In the genomic region with DNA sequence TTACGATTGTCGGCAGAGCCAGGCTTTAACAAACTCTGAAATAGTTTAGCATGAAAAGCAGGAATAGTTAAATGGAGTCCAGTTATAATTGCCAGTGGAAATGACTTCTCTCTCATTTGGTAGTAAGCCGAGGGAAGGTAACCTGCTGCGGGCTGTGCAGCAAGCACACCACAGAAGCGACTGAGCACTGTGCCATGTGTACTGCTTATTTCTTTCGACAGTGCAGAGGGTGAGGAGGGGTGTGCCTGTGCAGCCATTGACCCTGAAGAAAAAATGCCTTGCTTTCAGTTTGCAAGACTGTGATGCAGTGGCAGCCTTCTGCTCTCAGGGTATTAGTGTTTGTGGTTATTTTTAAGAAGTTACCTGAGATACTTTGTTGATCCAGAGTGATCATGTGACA, we compare ENCODE assay signal across 14 mouse cellular contexts.
DNase-seq lines count a peak whose midpoint lies in the region; ATAC-seq and TF ChIP-seq lines count a peak whose summit lies in the region.
"Had no signal": no experiment of that assay in that cellular context is flagged by ENCODE, and none has a peak within 500 bp of the region (broad histone marks: within the 10 kb centered on the region; RNA-seq: fewer than 3 reads in every experiment).

No protein-coding gene starts in this region.

- H3K27me3 ChIP-seq in forebrain, embryonic 11.5 days (ENCODE audit: control insufficient read depth, insufficient read depth, low read length) = no peaks in the 10 kb centered on the region
- H3K27me3 ChIP-seq in hindbrain, postnatal 0 days (ENCODE audit: insufficient read depth, low read length) = no peaks in the 10 kb centered on the region
- H3K27me3 ChIP-seq in neural tube, embryonic 14.5 days (ENCODE audit: control insufficient read depth, insufficient read depth, low read length) = no peaks in the 10 kb centered on the region
- no peaks in the 10 kb centered on the region for H3K27me3 ChIP-seq in heart, adult 2 months (ENCODE audit: control insufficient read depth, insufficient read depth, low read length)
- H3K27me3 ChIP-seq: limb, embryonic 13.5 days had no signal

- intact Hi-C loops in heart, adult 2 months (cut with DNase I) = no loop called here

- DNase-seq in kidney, adult 9 months = peak; percentile 44
- no peak for DNase-seq in kidney, postnatal 4 days
- DNase-seq in forebrain, embryonic 11.5 days (ENCODE audit: low spot score) = no peak
- no peak for DNase-seq in hindbrain, postnatal 0 days (ENCODE audit: low spot score)
- no peak for DNase-seq in ovary, postnatal 10 days (ENCODE audit: low spot score)
- DNase-seq in cerebellum, adult 9-10 months = no peak
- no peak for DNase-seq in heart, adult 2 months
- DNase-seq: B cell, adult 2 months; gastrocnemius, postnatal 36 days; thymus, adult 18-20 months had no signal

- TF ChIP-seq POLR2A in heart, adult 2 months (IDR thresholded peaks at IDR 0.05; ENCODE audit: insufficient read depth, low read depth, low read length) = no peak

- H3K9me3 ChIP-seq in forebrain, embryonic 11.5 days (ENCODE audit: control insufficient read depth, low read length) = no peaks in the 10 kb centered on the region
- no peaks in the 10 kb centered on the region for H3K9me3 ChIP-seq in hindbrain, postnatal 0 days (ENCODE audit: low read length)
- H3K9me3 ChIP-seq in neural tube, embryonic 14.5 days (ENCODE audit: control insufficient read depth, low read length) = no peaks in the 10 kb centered on the region
- H3K9me3 ChIP-seq: limb, embryonic 13.5 days had no signal

- peak overlapping the region; percentile 2; the same call in 1 of the 2 replicates for H3K4me2 ChIP-seq in forebrain, embryonic 11.5 days (ENCODE audit: low read depth, low read length, severe bottlenecking)
- no peak overlapping the region for H3K4me2 ChIP-seq in hindbrain, postnatal 0 days (ENCODE audit: low read depth, low read length)
- H3K4me2 ChIP-seq in neural tube, embryonic 14.5 days (ENCODE audit: low read depth, low read length) = no peak overlapping the region
- H3K4me2 ChIP-seq: limb, embryonic 13.5 days had no signal

- no peak overlapping the region for H3K4me3 ChIP-seq in forebrain, embryonic 11.5 days (ENCODE audit: low read depth, low read length)
- no peak overlapping the region for H3K4me3 ChIP-seq in hindbrain, postnatal 0 days (ENCODE audit: low read length)
- H3K4me3 ChIP-seq in neural tube, embryonic 14.5 days (ENCODE audit: low read depth, low read length) = no peak overlapping the region
- no peak overlapping the region for H3K4me3 ChIP-seq in heart, adult 2 months
- H3K4me3 ChIP-seq: limb, embryonic 13.5 days had no signal

- H3K79me2 ChIP-seq in heart, adult 2 months (replicated peaks; ENCODE audit: control insufficient read depth, insufficient read depth, low read length) = no peaks in the 10 kb centered on the region

- H3K27ac ChIP-seq in forebrain, embryonic 11.5 days (ENCODE audit: low read depth, low read length) = peak overlapping the region; percentile 70
- H3K27ac ChIP-seq in hindbrain, postnatal 0 days = 0 out of 2 replicates have a peak overlapping the region, but pooled peaks have one; percentile 12
- H3K27ac ChIP-seq in neural tube, embryonic 14.5 days (ENCODE audit: low read depth, low read length) = no peak overlapping the region
- no peak overlapping the region for H3K27ac ChIP-seq in heart, adult 2 months
- H3K27ac ChIP-seq: limb, embryonic 13.5 days had no signal

- H3K36me3 ChIP-seq in forebrain, embryonic 11.5 days (ENCODE audit: control insufficient read depth, insufficient read depth, low read length) = no peaks in the 10 kb centered on the region
- no peaks in the 10 kb centered on the region for H3K36me3 ChIP-seq in hindbrain, postnatal 0 days (ENCODE audit: insufficient read depth, low read length)
- no peaks in the 10 kb centered on the region for H3K36me3 ChIP-seq in neural tube, embryonic 14.5 days (ENCODE audit: control insufficient read depth, insufficient read depth, low read length)
- no peaks in the 10 kb centered on the region for H3K36me3 ChIP-seq in heart, adult 2 months (ENCODE audit: control insufficient read depth, insufficient read depth, low read length)
- H3K36me3 ChIP-seq: limb, embryonic 13.5 days had no signal

- H3K4me1 ChIP-seq in forebrain, embryonic 11.5 days (replicated peaks; ENCODE audit: control insufficient read depth, insufficient read depth, low read length) = peaks cover 20% of the 10 kb centered on the region
- H3K4me1 ChIP-seq in hindbrain, postnatal 0 days (ENCODE audit: insufficient read depth, low read length) = 0 out of 2 replicates have a peak, but pooled peaks cover 3% of the 10 kb centered on the region
- peaks cover 6% of the 10 kb centered on the region; the same call in 1 of the 2 replicates for H3K4me1 ChIP-seq in neural tube, embryonic 14.5 days (ENCODE audit: control insufficient read depth, insufficient read depth, low read length)
- H3K4me1 ChIP-seq in heart, adult 2 months (ENCODE audit: control insufficient read depth, insufficient read depth, low read length) = no peaks in the 10 kb centered on the region
- H3K4me1 ChIP-seq: limb, embryonic 13.5 days had no signal

- ATAC-seq in forebrain, embryonic 11.5 days (replicated peaks; ENCODE audit: low FRiP score) = peak; percentile 72; the same call in 1 of the 2 replicates
- ATAC-seq in hindbrain, postnatal 0 days = no peak
- ATAC-seq in neural tube, embryonic 14.5 days (ENCODE audit: low read depth) = peak; percentile 72; the same call in 1 of the 2 replicates
- ATAC-seq: inflammation-experienced regulatory T-cells, adult 6 months; lung, postnatal 0 days had no signal

- TF ChIP-seq CTCF in hindbrain, postnatal 0 days (IDR thresholded peaks at IDR 0.05; ENCODE audit: low read depth) = no peak
- TF ChIP-seq CTCF in heart, adult 2 months (IDR thresholded peaks at IDR 0.05) = no peak

- TF ChIP-seq EP300 in heart, adult 2 months (IDR thresholded peaks at IDR 0.05; ENCODE audit: insufficient read depth, low read depth, low read length) = no peak

- WGBS in forebrain, embryonic 11.5 days = 30% methylated on average over 6 of the region's 6 CpGs
- 32% methylated on average over 6 of the region's 6 CpGs for WGBS in hindbrain, postnatal 0 days
- WGBS in neural tube, embryonic 14.5 days = 31% methylated on average over 6 of the region's 6 CpGs
- WGBS in heart, adult 2 months = 95% methylated on average over 6 of the region's 6 CpGs

- no peak overlapping the region for H3K9ac ChIP-seq in forebrain, embryonic 11.5 days (ENCODE audit: low read length)
- H3K9ac ChIP-seq in hindbrain, postnatal 0 days (replicated peaks; ENCODE audit: low read length) = no peak overlapping the region
- no peak overlapping the region for H3K9ac ChIP-seq in neural tube, embryonic 14.5 days (replicated peaks; ENCODE audit: low read depth, low read length)
- H3K9ac ChIP-seq in heart, adult 2 months (ENCODE audit: low read depth, low read length) = no peak overlapping the region
- H3K9ac ChIP-seq: limb, embryonic 13.5 days had no signal

Comparison
In these comparisons a context has a peak if more than half of its experiments do, and no peak if none do; other contexts are left out.
1. H3K27ac ChIP-seq: peak in forebrain, embryonic 11.5 days (single experiment) and hindbrain, postnatal 0 days (single experiment); none in neural tube, embryonic 14.5 days (single experiment) and heart, adult 2 months (single experiment).